Mouse (Mus musculus) lung, embryonic 15.5 days (tissue): ENCODE measurements at regions not wholly inside any gene's neighbourhood (a gene's known extent, or its start where the extent isn't known, plus 50 kb on each side); places are given as distances from the start of the nearest gene placed in this dataset.

Experiments used
- ATAC-seq: fragments of 200-750 bp; cut with Nextera tagmentation; 2 replicates; pipeline ENCODE4 v1.8.0; 2017; ENCODE audit warnings: moderate number of reproducible peaks, borderline replicate concordance; ENCODE audit not compliant: low FRiP score, low TSS enrichment; ENCODE audit errors: extremely low read depth
- H3K27ac ChIP-seq: fragments of 300-500 bp; sonication (generic); 2 replicates; pipeline ENCODE4 v1.5.1; 2015; ENCODE audit warnings: moderate library complexity, mild to moderate bottlenecking, inconsistent platforms
- H3K27me3 ChIP-seq: fragments of 300-500 bp; sonication (generic); 2 replicates; pipeline ENCODE4 v1.6.1; 2015; ENCODE audit warnings: inconsistent platforms
- H3K36me3 ChIP-seq: fragments of 300-500 bp; sonication (generic); 2 replicates; pipeline ENCODE4 v1.6.1; 2015; ENCODE audit warnings: inconsistent platforms
- H3K4me1 ChIP-seq: fragments of 300-500 bp; sonication (generic); 2 replicates; pipeline ENCODE4 v1.6.1; 2015; ENCODE audit warnings: inconsistent platforms
- H3K4me2 ChIP-seq: fragments of 300-500 bp; sonication (generic); 2 replicates; pipeline ENCODE4 v1.6.1; 2015; ENCODE audit warnings: inconsistent platforms, mild to moderate bottlenecking, moderate library complexity
- H3K4me3 ChIP-seq: fragments of 300-500 bp; sonication (generic); 2 replicates; pipeline ENCODE4 v1.5.1; 2015; ENCODE audit warnings: mild to moderate bottlenecking, inconsistent platforms
- H3K9ac ChIP-seq: fragments of 300-500 bp; sonication (generic); 2 replicates; pipeline ENCODE4 v1.6.1; 2015; ENCODE audit warnings: inconsistent platforms
- H3K9me3 ChIP-seq: fragments of 300-500 bp; sonication (generic); 2 replicates; pipeline ENCODE4 v1.6.1; 2016; ENCODE audit warnings: inconsistent platforms
- WGBS: fragments of 180-500 bp; shearing (Covaris S2); methylation state at CpG from one replicate; pipeline ENCODE4 v1.1.7; 2015; 5-methylcytosine and 5-hydroxymethylcytosine counted together

GRCm38 (mm10) chr1:168918331-168919076 lies 486.4 kb upstream of the Pbx1 start:
- Histone ChIP-seq H3K36me3 (no peaks in the 10 kb centered on the region), H3K4me1 (no peaks in the 10 kb centered on the region), H3K9ac (no peak overlapping the region), H3K4me2 (no peak overlapping the region), H3K4me3 (no peak overlapping the region), H3K27me3 (no peaks in the 10 kb centered on the region), H3K27ac (no peak overlapping the region), H3K9me3 (no peaks in the 10 kb centered on the region)
- WGBS = 87% methylated on average over 9 of the region's 9 CpGs
- ATAC-seq = no peak

GRCm38 (mm10) chr1:168908684-168909175 lies 476.7 kb upstream of the Pbx1 start:
- no peaks in the 10 kb centered on the region for H3K4me1 ChIP-seq
- ATAC-seq = no peak
- no peak overlapping the region for H3K9ac ChIP-seq
- no peak overlapping the region for H3K4me2 ChIP-seq
- no peaks in the 10 kb centered on the region for H3K27me3 ChIP-seq
- no peak overlapping the region for H3K27ac ChIP-seq
- no peaks in the 10 kb centered on the region for H3K36me3 ChIP-seq
- H3K4me3 ChIP-seq = no peak overlapping the region
- no peaks in the 10 kb centered on the region for H3K9me3 ChIP-seq
- WGBS = 79% methylated on average over 4 of the region's 4 CpGs

- H3K4me1 ChIP-seq = no peaks in the 10 kb centered on the region
- WGBS = 91% methylated on average over 6 of the region's 6 CpGs
- H3K9me3 ChIP-seq = no peaks in the 10 kb centered on the region
These were observed 476.1 kb upstream of the Pbx1 start for GRCm38 (mm10) chr1:168908192-168908591.

GRCm38 (mm10) chr1:168898483-168898882 lies 466.4 kb upstream of the Pbx1 start:
- Histone ChIP-seq H3K4me3 (no peak overlapping the region), H3K27ac (no peak overlapping the region), H3K9me3 (no peaks in the 10 kb centered on the region), H3K4me2 (no peak overlapping the region), H3K27me3 (no peaks in the 10 kb centered on the region), H3K4me1 (no peaks in the 10 kb centered on the region), H3K9ac (no peak overlapping the region), H3K36me3 (no peaks in the 10 kb centered on the region)
- no peak for ATAC-seq
- WGBS = 77% methylated on average over 2 of the region's 2 CpGs

More at GRCm38 (mm10) chr1:168908192-168908591, 476.1 kb upstream of the Pbx1 start:
- H3K4me3 ChIP-seq = no peak overlapping the region
- H3K4me2 ChIP-seq = no peak overlapping the region
- no peaks in the 10 kb centered on the region for H3K36me3 ChIP-seq
- H3K27me3 ChIP-seq = no peaks in the 10 kb centered on the region
- H3K27ac ChIP-seq = no peak overlapping the region
- H3K9ac ChIP-seq = no peak overlapping the region
- ATAC-seq = no peak

GRCm38 (mm10) chr1:168861577-168861976 lies 429.5 kb upstream of the Pbx1 start:
- Histone ChIP-seq H3K9ac (no peak overlapping the region), H3K36me3 (no peaks in the 10 kb centered on the region), H3K9me3 (no peaks in the 10 kb centered on the region), H3K4me2 (no peak overlapping the region), H3K27me3 (no peaks in the 10 kb centered on the region), H3K27ac (no peak overlapping the region), H3K4me3 (no peak overlapping the region), H3K4me1 (no peaks in the 10 kb centered on the region)
- no peak for ATAC-seq
- WGBS = 37% methylated on average over 3 of the region's 3 CpGs

- peaks cover 7% of the 10 kb centered on the region; the same call in 1 of the 2 replicates for H3K4me1 ChIP-seq
- no peaks in the 10 kb centered on the region for H3K9me3 ChIP-seq
- H3K36me3 ChIP-seq = no peaks in the 10 kb centered on the region
- no peaks in the 10 kb centered on the region for H3K27me3 ChIP-seq
- ATAC-seq = 0 out of 2 replicates have a peak, but pooled peaks have one; percentile 39
- H3K4me3 ChIP-seq = no peak overlapping the region
- H3K9ac ChIP-seq = no peak overlapping the region
- 28% methylated on average over 3 of the region's 3 CpGs for WGBS
- no peak overlapping the region for H3K4me2 ChIP-seq
- H3K27ac ChIP-seq = peak overlapping the region; percentile 47; the same call in 1 of the 2 replicates
These were observed 391.1 kb upstream of the Pbx1 start for GRCm38 (mm10) chr1:168823184-168823583.

GRCm38 (mm10) chr1:168818381-168818780 lies 386.3 kb upstream of the Pbx1 start:
- H3K4me2 ChIP-seq = no peak overlapping the region
- no peaks in the 10 kb centered on the region for H3K27me3 ChIP-seq
- H3K9me3 ChIP-seq = no peaks in the 10 kb centered on the region
- no peak overlapping the region for H3K4me3 ChIP-seq
- H3K27ac ChIP-seq = no peak overlapping the region
- no peaks in the 10 kb centered on the region for H3K36me3 ChIP-seq
- no peak for ATAC-seq
- peaks cover 7% of the 10 kb centered on the region; the same call in 1 of the 2 replicates for H3K4me1 ChIP-seq
- WGBS = 83% methylated on average over 5 of the region's 5 CpGs
- no peak overlapping the region for H3K9ac ChIP-seq

DNA sequence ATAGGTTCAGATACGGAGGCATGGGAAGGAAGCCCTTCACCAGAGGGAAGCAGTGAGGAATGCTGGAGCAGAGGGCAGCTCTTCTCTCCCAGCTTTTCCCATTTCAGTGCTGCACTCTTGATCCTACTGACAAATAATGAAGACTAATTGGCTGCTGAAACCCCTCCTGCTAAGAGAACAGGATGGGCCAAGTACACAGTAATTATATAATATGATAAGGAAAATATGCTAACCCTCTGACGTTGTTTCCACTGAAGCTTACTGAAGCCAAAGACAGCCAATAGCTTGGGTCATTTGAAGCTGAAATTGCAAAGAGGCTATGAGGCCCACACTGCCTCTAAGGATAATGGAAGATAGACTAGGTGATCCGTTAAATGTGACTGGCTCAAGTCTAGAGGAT lies 375.0 kb upstream of the Pbx1 start:
- H3K9me3 ChIP-seq = no peaks in the 10 kb centered on the region
- no peak overlapping the region for H3K4me2 ChIP-seq
- no peaks in the 10 kb centered on the region for H3K27me3 ChIP-seq
- no peaks in the 10 kb centered on the region for H3K36me3 ChIP-seq
- peak; percentile 80 for ATAC-seq
- peak overlapping the region; percentile 55; the same call in 1 of the 2 replicates for H3K27ac ChIP-seq
- WGBS = 21% methylated on average over 3 of the region's 3 CpGs
- no peak overlapping the region for H3K4me3 ChIP-seq
- H3K4me1 ChIP-seq = no peaks in the 10 kb centered on the region
- no peak overlapping the region for H3K9ac ChIP-seq

GRCm38 (mm10) chr1:168805442-168805841 lies 373.4 kb upstream of the Pbx1 start:
- no peak overlapping the region for H3K9ac ChIP-seq
- H3K4me3 ChIP-seq = no peak overlapping the region
- no peak overlapping the region for H3K27ac ChIP-seq
- no peaks in the 10 kb centered on the region for H3K36me3 ChIP-seq
- H3K9me3 ChIP-seq = no peaks in the 10 kb centered on the region
- H3K27me3 ChIP-seq = no peaks in the 10 kb centered on the region
- no peaks in the 10 kb centered on the region for H3K4me1 ChIP-seq
- no peak overlapping the region for H3K4me2 ChIP-seq
- ATAC-seq = no peak
- 68% methylated on average over 3 of the region's 3 CpGs for WGBS

DNA sequence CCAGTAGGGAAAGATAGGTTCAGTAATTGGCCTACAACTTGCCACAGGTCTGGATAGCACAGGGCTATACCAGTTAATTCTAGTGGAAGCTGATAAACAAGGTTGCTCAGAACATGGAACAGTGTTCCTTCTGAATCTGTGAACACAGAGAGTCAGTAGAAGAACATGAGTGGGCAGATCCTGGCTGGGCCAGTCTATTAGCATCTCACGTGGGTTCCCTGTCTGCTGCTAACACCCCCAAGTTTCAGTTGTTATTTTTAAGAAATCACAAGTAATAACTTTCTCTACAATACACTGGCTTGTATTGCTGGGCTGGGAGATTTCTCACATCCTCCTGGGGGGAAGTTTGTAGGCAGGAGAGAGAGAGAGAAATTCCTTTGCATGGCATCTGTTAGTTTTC lies 369.0 kb upstream of the Pbx1 start:
- Histone ChIP-seq H3K27ac (no peak overlapping the region), H3K4me3 (no peak overlapping the region)

DNA sequence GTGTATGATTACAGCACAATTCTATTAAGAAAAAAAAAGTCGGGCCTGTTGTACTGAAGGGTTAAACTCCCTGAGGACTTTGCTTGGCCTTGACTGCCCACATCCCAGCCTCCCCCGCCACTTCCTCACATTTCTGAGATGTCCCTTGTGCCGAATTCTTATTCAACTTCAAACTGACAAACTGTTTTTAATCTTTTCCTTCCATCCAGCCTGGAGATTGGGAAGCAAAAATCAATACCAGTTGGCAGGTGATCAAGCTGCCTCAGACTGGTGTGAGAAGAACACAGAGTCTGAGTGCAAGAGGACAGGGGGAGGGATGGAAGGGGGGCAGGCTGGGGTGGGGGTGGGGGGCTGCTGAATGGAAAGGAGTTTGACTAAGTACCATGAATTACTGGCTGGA lies 354.7 kb upstream of the Pbx1 start:
- Histone ChIP-seq H3K36me3 (no peaks in the 10 kb centered on the region), H3K9me3 (no peaks in the 10 kb centered on the region), H3K4me3 (no peak overlapping the region), H3K27me3 (no peaks in the 10 kb centered on the region), H3K4me1 (no peaks in the 10 kb centered on the region), H3K9ac (no peak overlapping the region), H3K4me2 (no peak overlapping the region), H3K27ac (no peak overlapping the region)
- 17% methylated on average over 3 of the region's 3 CpGs for WGBS
- no peak for ATAC-seq

More for the DNA sequence above, 369.0 kb upstream of the Pbx1 start:
- no peak for ATAC-seq
- H3K4me2 ChIP-seq = no peak overlapping the region
- H3K27me3 ChIP-seq = no peaks in the 10 kb centered on the region
- H3K36me3 ChIP-seq = no peaks in the 10 kb centered on the region
- no peak overlapping the region for H3K9ac ChIP-seq
- H3K4me1 ChIP-seq = no peaks in the 10 kb centered on the region
- no peaks in the 10 kb centered on the region for H3K9me3 ChIP-seq
- 66% methylated on average over 1 of the region's 1 CpGs for WGBS

DNA sequence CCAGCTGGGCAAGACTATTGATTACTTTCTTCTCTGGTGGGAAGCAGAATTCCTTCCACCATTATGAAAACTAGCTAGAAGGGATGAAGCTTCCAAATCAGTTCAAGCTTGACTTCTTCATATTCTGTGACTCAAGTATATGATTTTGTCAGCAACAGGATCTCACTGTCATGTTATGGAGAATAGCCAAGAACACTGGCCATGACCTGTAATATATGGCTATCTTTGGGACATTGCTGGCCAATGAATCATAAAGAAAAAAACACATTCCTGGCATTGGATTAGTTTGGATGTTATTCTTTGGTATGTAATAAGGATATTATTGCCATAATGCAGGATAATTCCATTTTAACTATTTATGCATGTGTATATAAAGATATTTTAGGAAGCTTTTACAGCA lies 351.8 kb upstream of the Pbx1 start:
- H3K27me3 ChIP-seq = no peaks in the 10 kb centered on the region
- no peaks in the 10 kb centered on the region for H3K9me3 ChIP-seq
- H3K4me2 ChIP-seq = no peak overlapping the region
- no peak overlapping the region for H3K4me3 ChIP-seq
- ATAC-seq = no peak
- no peaks in the 10 kb centered on the region for H3K4me1 ChIP-seq
- no peak overlapping the region for H3K9ac ChIP-seq
- no peak overlapping the region for H3K27ac ChIP-seq
- H3K36me3 ChIP-seq = no peaks in the 10 kb centered on the region
